Mouse (Mus musculus): ENCODE measurements around the gene Dnajb1. TPM values are rescaled to one million over a fixed set of nuclear protein-coding genes. Genes with fewer than 3 reads are reported as not detected.
"Not testable (repeated sequence)": the region's sequence is repeated elsewhere in the genome, so short reads cannot be mapped to it uniquely, and the experiment has no call there.

The Dnajb1 gene
- total RNA-seq, 2 experiments from 2014 or later = 38.5 to 57.2 TPM

GRCm38 (mm10) chr8:83577384-83577791 lies 30.6 kb upstream of the Dnajb1 start:
- DNase-seq = peak; percentile 89

GRCm38 (mm10) chr8:83578131-83579055 lies 29.6 kb upstream of the Dnajb1 start:
- no peak for DNase-seq

GRCm38 (mm10) chr8:83579676-83580075 lies 28.3 kb upstream of the Dnajb1 start:
- DNase-seq = no peak

- no peak for DNase-seq
Measured at GRCm38 (mm10) chr8:83580826-83581225, 27.2 kb upstream of the Dnajb1 start.

GRCm38 (mm10) chr8:83582226-83582625 lies 25.8 kb upstream of the Dnajb1 start:
- no peak for DNase-seq

GRCm38 (mm10) chr8:83583236-83583635 lies 24.8 kb upstream of the Dnajb1 start:
- DNase-seq = no peak

GRCm38 (mm10) chr8:83584771-83585170 lies 23.2 kb upstream of the Dnajb1 start:
- no peak for DNase-seq

- DNase-seq = no peak
Measured at GRCm38 (mm10) chr8:83585333-83585732, 22.7 kb upstream of the Dnajb1 start.

GRCm38 (mm10) chr8:83587644-83588043 lies 20.3 kb upstream of the Dnajb1 start:
- no peak for DNase-seq

- no peak for DNase-seq
Measured at GRCm38 (mm10) chr8:83588886-83589285, 19.1 kb upstream of the Dnajb1 start.

- DNase-seq = no peak
Measured at GRCm38 (mm10) chr8:83590488-83591023, 17.4 kb upstream of the Dnajb1 start.

- no peak for DNase-seq
Measured at GRCm38 (mm10) chr8:83592682-83593081, 15.3 kb upstream of the Dnajb1 start.

GRCm38 (mm10) chr8:83593325-83594166 lies 14.4 kb upstream of the Dnajb1 start:
- DNase-seq = no peak

GRCm38 (mm10) chr8:83594167-83595049 lies 13.6 kb upstream of the Dnajb1 start:
- peak; percentile 98 to 99 for DNase-seq

GRCm38 (mm10) chr8:83595050-83595345 lies 13.0 kb upstream of the Dnajb1 start:
- not testable (repeated sequence) for DNase-seq

- DNase-seq = no peak
Measured at GRCm38 (mm10) chr8:83596369-83596768, 11.6 kb upstream of the Dnajb1 start.

- no peak for DNase-seq
Measured at GRCm38 (mm10) chr8:83598146-83598545, 9.8 kb upstream of the Dnajb1 start.

GRCm38 (mm10) chr8:83599814-83600213 lies 8.2 kb upstream of the Dnajb1 start:
- no peak for DNase-seq

GRCm38 (mm10) chr8:83602650-83603029 lies 5.4 kb upstream of the Dnajb1 start:
- no peak for DNase-seq

- DNase-seq = peak; percentile 90 to 91
Measured at GRCm38 (mm10) chr8:83608398-83608829, 421 bp downstream of the Dnajb1 start.

GRCm38 (mm10) chr8:83609086-83609485 lies 1.1 kb downstream of the Dnajb1 start:
- no peak for DNase-seq
